Comparison of ENCODE assay signal across 14 mouse cellular contexts in the genomic region with DNA sequence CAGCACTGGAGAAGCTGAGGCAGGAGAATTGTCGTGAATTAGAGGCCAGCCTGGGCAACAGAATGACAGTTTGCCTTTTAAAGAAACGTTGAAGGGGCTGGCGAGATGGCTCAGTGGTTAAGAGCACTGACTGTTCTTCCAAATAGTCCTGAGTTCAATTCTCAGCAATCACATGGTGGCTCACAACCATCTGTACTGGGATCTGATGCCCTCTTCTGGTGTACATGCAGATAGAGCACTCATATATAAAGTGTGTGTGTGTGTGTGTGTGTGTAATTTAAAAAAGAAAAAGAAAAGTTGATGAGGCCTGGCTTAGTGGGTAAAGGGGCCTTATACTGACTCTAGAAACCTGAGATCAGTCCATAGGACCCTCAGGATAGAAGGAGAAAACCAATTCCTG. TPM values are rescaled to one million over a fixed set of nuclear protein-coding genes. Genes with fewer than 3 reads are reported as not detected.
DNase-seq lines count a peak whose midpoint lies in the region; ATAC-seq and TF ChIP-seq lines count a peak whose summit lies in the region.
"Had no signal": no experiment of that assay in that cellular context is flagged by ENCODE, and none has a peak within 500 bp of the region (broad histone marks: within the 10 kb centered on the region; RNA-seq: fewer than 3 reads in every experiment).

No protein-coding gene starts in this region.

- H3K4me1 ChIP-seq in heart, embryonic 13.5 days, result peaks cover 35% of the 10 kb centered on the region
- H3K4me1 ChIP-seq in lung, postnatal 0 days (ENCODE audit: insufficient read depth, low read depth, low read length), result no peaks in the 10 kb centered on the region; the same call in 1 of the 2 replicates
- no peaks in the 10 kb centered on the region; the same call in 1 of the 2 replicates for H3K4me1 ChIP-seq in embryonic facial prominence, embryonic 12.5 days
- H3K4me1 ChIP-seq: forebrain, embryonic 12.5 days had no signal

- no peaks in the 10 kb centered on the region for H3K36me3 ChIP-seq in heart, embryonic 13.5 days
- H3K36me3 ChIP-seq in lung, postnatal 0 days (ENCODE audit: insufficient read depth, low read length), result no peaks in the 10 kb centered on the region
- H3K36me3 ChIP-seq in embryonic facial prominence, embryonic 12.5 days, result no peaks in the 10 kb centered on the region
- H3K36me3 ChIP-seq: forebrain, embryonic 12.5 days had no signal

- H3K9ac ChIP-seq in heart, embryonic 13.5 days, result peak overlapping the region; percentile 56; the same call in 1 of the 2 replicates
- H3K9ac ChIP-seq in lung, postnatal 0 days (replicated peaks; ENCODE audit: low read depth), result no peak overlapping the region
- no peak overlapping the region for H3K9ac ChIP-seq in embryonic facial prominence, embryonic 12.5 days
- H3K9ac ChIP-seq: forebrain, embryonic 12.5 days had no signal

- ATAC-seq in heart, embryonic 13.5 days (ENCODE audit: extremely low read depth, insufficient number of reproducible peaks, low FRiP score, low TSS enrichment), result no peak
- ATAC-seq in lung, postnatal 0 days, result no peak
- no peak for ATAC-seq in embryonic facial prominence, embryonic 12.5 days (ENCODE audit: insufficient number of reproducible peaks, insufficient read depth, low FRiP score, low TSS enrichment)
- no peak for ATAC-seq in granulocyte monocyte progenitor cell, adult 5-6 weeks (replicated peaks; ENCODE audit: poor library complexity, severe bottlenecking)
- ATAC-seq: hindbrain, embryonic 16.5 days had no signal

- DNase-seq in heart, adult 9 months (ENCODE audit: low spot score in 2 of 2), result no peak
- DNase-seq in lung, postnatal 0 days (ENCODE audit: low spot score), result no peak
- DNase-seq in lung, postnatal 14 days, result no peak
- peak; percentile 22 to 25 for DNase-seq in natural killer cell, adult 2 months (ENCODE audit: low spot score in 2 of 2)
- DNase-seq in ovary, postnatal 14 days (ENCODE audit: low spot score), result no peak
- DNase-seq: adrenal gland, adult 2 months; cerebellum, postnatal 10 days; layer of hippocampus, postnatal 36 days had no signal

- peak; percentile 48 for TF ChIP-seq CTCF in lung, postnatal 0 days (IDR thresholded peaks at IDR 0.05)

- H3K4me3 ChIP-seq in heart, embryonic 13.5 days, result no peak overlapping the region
- H3K4me3 ChIP-seq in lung, postnatal 0 days (ENCODE audit: low read depth, low read length), result no peak overlapping the region
- no peak overlapping the region for H3K4me3 ChIP-seq in embryonic facial prominence, embryonic 12.5 days
- H3K4me3 ChIP-seq: forebrain, embryonic 12.5 days had no signal

- peak overlapping the region; percentile 81 for H3K27ac ChIP-seq in heart, embryonic 13.5 days (replicated peaks)
- peak overlapping the region; percentile 82; the same call in 1 of the 2 replicates for H3K27ac ChIP-seq in lung, postnatal 0 days (ENCODE audit: low read length)
- peak overlapping the region; percentile 87 for H3K27ac ChIP-seq in embryonic facial prominence, embryonic 12.5 days
- H3K27ac ChIP-seq: forebrain, embryonic 12.5 days had no signal

- TF ChIP-seq EP300 in lung, postnatal 0 days (IDR thresholded peaks at IDR 0.05), result no peak

- H3K27me3 ChIP-seq in heart, embryonic 13.5 days (replicated peaks), result no peaks in the 10 kb centered on the region
- no peaks in the 10 kb centered on the region for H3K27me3 ChIP-seq in lung, postnatal 0 days (replicated peaks; ENCODE audit: insufficient read depth, low read length)
- H3K27me3 ChIP-seq in embryonic facial prominence, embryonic 12.5 days, result no peaks in the 10 kb centered on the region
- H3K27me3 ChIP-seq: forebrain, embryonic 12.5 days had no signal

- 0 out of 2 replicates have a peak overlapping the region, but pooled peaks have one; percentile 18 for H3K4me2 ChIP-seq in heart, embryonic 13.5 days
- H3K4me2 ChIP-seq in lung, postnatal 0 days (replicated peaks; ENCODE audit: low read depth, low read length), result peak overlapping the region; percentile 11; the same call in 1 of the 2 replicates
- no peak overlapping the region for H3K4me2 ChIP-seq in embryonic facial prominence, embryonic 12.5 days (replicated peaks)
- H3K4me2 ChIP-seq: forebrain, embryonic 12.5 days; midbrain, embryonic 11.5 days had no signal

- WGBS in heart, embryonic 13.5 days, result 68% methylated on average over 3 of the region's 3 CpGs
- WGBS in lung, postnatal 0 days, result 69% methylated on average over 3 of the region's 3 CpGs
- 67% methylated on average over 3 of the region's 3 CpGs for WGBS in embryonic facial prominence, embryonic 12.5 days

- H3K9me3 ChIP-seq in heart, embryonic 13.5 days, result no peaks in the 10 kb centered on the region
- H3K9me3 ChIP-seq in lung, postnatal 0 days (ENCODE audit: low read length), result no peaks in the 10 kb centered on the region
- H3K9me3 ChIP-seq in embryonic facial prominence, embryonic 12.5 days, result no peaks in the 10 kb centered on the region
- H3K9me3 ChIP-seq: forebrain, embryonic 12.5 days had no signal

RNA-seq across cellular contexts. Expression of a gene that starts 20.2 kb away (rescaled TPM):
- 16.4 and 17.1 TPM in 2 replicates for polyA plus RNA-seq in heart, embryonic 13.5 days (2015; fragmentation: Nextera tagmentation; extraction: Ambion mirVana)
- polyA plus RNA-seq in lung, postnatal 0 days (2015; fragmentation: Nextera tagmentation; extraction: Ambion mirVana), result 2.4 and 2.5 TPM in 2 replicates
- 36.2 and 37.6 TPM in 2 replicates for polyA plus RNA-seq in embryonic facial prominence, embryonic 12.5 days (2016; fragmentation: Nextera tagmentation; extraction: Ambion mirVana)
- total RNA-seq in granulocyte monocyte progenitor cell, adult 5-6 weeks (2014; fragmentation: Nextera tagmentation), result 49.2 and 57.4 TPM in 2 replicates
- total RNA-seq in granulocyte monocyte progenitor cell, adult 5-6 weeks (2017), result 37.3 and 39.0 TPM in 2 replicates

Comparison
In these comparisons a context has a peak if more than half of its experiments do, and no peak if none do; other contexts are left out.
1. DNase-seq: peak in natural killer cell, adult 2 months (2 of 2); none in heart, adult 9 months (0 of 2), lung, postnatal 0 days (single experiment), lung, postnatal 14 days (single experiment) and ovary, postnatal 14 days (single experiment).
2. Peak in every context shown above with its lines, with median percentiles within 50 percentile points of each other: H3K27ac ChIP-seq.